Mouse (Mus musculus): ENCODE results near the gene Slc2a12. TPM values are rescaled to one million over a fixed set of nuclear protein-coding genes. Genes with fewer than 3 reads are reported as not detected.

Slc2a12 gene
- total RNA-seq, 2 experiments from 2014 or later: 13.0 to 13.2 TPM

DNA sequence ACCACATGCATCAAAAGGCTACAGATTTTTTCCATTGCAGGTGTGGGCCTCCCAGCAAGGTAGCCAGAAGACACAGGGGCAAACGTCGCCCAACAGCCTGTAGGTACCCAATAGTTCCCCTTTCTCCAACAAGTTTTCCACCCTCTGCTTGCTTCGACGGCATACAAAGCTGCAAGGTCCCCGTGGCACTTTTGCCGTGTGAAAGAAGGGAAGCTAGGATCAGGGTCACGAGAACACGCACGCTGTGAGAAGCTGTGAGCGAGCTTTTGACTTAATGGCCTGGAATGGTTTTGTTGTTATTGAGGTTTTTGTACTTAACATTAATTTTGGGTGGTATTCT is 14.5 kb downstream of the Slc2a12 start:
- DNase-seq (ENCODE audit: low spot score in 2 of 2): no peak

DNA sequence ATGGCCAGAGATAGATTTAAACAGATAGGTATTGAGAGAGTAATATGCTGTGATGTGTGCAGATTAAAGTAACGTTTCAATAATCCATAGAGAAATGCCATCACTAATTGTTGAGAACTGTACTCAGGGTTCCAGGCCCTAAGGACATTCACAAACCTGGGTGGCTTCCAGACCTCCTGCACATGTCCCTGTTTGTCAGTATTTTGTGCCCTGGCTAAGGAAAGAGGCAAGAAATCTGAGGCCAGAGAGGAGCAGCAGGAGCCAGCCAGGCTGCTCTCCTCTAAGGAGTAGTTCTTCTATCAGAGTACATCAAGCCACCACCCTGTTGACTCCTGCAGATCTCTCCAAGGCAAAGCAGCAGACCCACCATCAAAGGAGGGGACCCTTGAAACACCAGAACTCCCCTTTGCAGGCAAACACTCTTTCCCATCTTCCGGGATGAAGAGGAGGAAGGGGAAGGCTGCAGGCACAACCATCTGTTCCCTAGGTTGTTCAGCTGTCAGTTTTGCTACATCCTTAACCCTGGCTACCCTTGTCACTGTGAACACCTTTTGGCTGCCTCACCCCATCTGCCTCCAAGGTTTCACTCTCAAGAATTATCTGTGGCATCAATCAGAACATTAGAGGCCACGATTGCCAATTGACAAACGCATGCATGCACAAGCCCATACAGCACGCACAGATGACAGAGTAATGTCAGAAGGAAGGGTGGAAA is 15.6 kb downstream of the Slc2a12 start:
- no peak for DNase-seq (ENCODE audit: low spot score in 2 of 2)

DNA sequence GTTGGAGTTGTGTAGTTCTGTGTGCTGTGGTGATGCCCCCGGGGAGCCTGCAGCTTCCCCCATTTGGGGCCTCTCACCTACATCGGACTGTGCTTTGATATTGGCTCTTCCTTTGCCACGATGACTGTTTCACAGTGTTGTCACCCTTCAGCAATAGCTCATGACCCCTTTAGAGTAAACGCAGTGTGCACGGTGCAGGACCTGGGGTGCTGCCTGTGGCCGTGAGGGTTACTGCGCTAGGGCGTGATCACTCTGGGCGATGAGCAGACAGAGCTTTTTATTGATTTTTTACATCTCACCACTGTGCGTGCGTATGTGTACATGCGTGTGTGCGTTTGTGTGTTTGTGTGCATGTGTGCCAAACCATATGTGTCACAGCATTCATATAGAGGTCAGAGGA is 23.7 kb downstream of the Slc2a12 start:
- DNase-seq (ENCODE audit: low spot score in 2 of 2): no peak

DNA sequence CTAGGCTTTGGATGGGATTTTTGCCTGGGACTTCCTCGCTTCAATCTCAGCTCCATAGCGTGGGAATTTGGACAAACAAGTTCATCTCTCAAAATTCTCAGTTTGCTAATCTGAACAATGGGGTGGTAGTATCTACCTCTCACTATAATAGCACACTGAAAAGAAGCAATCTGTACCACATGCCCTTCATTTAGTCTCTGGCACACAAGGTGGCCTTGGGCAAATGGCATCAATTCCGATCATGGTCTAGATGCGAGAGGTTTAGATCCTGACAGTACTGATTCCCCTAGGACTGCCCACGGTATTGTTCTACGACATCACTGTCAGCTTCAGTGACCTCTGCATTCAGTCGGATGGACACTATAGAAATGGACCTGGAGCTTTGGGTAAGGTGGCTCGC is 29.4 kb downstream of the Slc2a12 start:
- no peak for DNase-seq (ENCODE audit: low spot score in 2 of 2)

DNA sequence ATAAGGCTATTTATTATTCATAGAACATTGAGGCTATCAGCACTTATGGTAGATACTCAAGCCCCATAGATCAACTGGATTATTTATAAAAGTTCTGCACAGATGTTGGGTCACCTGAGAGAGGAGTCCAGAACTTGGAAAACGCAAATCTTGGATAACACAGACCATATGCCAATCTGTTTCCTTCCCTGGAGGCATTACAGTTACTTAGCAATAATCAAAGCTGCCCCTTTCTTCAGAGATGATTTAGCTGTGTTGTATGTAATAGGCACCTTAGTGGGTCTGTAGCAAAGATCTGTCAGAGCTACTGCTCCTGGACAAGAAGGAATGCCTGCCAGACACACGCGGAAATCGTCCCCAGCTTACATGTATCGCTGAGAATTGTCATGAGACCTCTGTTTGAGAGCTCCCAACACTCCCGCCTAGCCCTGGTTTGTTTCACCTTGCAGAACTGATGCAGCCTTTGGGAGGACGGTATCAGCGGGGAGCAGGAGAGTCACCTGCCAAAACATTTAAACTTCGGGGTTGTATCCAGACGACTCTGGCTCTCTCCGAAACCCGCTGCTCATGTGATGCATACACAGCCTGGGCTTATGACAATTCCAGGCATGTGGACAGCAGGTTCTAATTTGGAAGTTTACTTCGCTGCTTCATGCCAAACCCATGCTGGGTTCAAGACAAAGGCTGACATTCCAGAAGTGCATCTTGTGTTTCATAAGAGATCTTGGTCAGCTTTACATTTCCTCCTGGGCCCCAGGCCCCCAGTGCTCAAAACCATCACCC is 31.2 kb downstream of the Slc2a12 start:
- DNase-seq (ENCODE audit: low spot score in 2 of 2): no peak

DNA sequence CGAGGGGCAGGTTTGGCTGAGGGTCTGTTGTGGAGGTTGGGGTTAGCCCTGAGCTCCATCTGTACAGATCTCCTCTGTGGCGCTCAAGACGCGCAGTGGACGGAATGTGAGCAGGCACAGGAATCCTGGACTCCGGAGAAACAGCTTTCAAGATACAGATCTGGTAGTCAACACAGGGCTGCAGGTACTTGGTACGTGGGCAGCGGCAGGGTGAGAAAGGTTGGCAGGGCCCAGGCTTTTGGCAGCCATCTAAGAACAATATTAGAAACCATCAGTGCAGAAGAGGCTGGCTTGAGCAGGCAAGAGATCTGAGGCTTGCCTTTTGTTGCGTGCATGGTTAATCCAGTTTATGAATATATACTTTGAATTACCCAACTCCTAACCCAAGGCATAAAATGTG is 51.4 kb downstream of the Slc2a12 start:
- no peak for DNase-seq (ENCODE audit: low spot score in 2 of 2)

DNA sequence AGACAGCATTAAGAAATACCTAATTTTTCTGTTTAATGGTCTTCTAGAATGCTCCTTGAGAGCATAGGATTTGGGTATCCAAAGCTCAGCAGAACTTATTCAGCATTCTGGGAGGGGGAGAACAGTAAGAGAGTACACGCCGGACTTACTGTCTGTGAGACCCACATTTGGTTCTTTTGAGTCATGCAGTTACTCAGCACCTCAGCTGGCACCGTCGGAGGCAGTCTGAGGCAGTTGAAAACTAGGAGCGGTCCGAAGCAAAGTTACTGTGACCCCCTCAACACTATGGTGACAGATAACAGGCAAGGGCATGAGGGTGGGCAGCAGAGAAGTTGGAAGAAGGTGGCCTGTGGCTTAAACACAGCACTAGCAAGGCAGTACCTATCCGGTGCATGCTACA is 52.1 kb downstream of the Slc2a12 start:
- no peak for DNase-seq (ENCODE audit: low spot score in 2 of 2)

DNA sequence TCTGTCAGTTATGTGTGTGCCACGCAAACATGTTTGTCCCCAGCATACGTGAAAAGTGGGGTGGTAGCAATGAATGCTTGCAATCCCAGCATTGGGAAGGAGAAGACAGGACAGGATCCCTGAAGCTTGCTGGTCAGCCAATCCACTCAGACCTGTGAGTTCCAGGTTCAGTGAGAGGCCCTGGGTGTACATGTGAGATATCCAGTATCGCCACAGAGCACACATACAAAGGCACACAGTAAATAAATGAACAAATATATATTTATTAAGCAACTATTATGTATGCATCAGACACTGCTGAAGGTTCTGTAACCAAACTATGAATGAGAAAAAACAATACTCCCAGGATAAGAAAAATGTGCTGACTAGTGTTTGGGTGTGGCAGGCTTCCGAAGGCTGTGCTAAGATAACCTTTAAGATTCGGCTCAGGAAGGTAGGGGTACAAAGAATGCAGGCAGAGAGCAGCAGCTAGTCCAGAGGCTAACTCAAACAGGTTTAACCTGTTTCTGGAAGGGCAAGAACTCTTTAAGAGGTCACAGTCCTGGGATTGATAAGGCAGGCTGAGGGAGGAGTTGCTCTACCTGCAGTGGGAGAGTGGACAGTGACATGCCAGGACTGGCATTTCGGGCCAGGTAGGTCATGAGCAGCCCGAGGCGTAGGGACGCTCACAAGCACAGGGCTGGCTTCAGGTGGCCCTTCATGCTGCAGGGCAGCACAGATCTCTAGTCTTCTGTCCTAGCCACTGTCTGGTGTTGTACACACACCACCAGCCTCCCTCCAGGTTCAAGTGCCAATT is 53.5 kb downstream of the Slc2a12 start:
- no peak for DNase-seq (ENCODE audit: low spot score in 2 of 2)

DNA sequence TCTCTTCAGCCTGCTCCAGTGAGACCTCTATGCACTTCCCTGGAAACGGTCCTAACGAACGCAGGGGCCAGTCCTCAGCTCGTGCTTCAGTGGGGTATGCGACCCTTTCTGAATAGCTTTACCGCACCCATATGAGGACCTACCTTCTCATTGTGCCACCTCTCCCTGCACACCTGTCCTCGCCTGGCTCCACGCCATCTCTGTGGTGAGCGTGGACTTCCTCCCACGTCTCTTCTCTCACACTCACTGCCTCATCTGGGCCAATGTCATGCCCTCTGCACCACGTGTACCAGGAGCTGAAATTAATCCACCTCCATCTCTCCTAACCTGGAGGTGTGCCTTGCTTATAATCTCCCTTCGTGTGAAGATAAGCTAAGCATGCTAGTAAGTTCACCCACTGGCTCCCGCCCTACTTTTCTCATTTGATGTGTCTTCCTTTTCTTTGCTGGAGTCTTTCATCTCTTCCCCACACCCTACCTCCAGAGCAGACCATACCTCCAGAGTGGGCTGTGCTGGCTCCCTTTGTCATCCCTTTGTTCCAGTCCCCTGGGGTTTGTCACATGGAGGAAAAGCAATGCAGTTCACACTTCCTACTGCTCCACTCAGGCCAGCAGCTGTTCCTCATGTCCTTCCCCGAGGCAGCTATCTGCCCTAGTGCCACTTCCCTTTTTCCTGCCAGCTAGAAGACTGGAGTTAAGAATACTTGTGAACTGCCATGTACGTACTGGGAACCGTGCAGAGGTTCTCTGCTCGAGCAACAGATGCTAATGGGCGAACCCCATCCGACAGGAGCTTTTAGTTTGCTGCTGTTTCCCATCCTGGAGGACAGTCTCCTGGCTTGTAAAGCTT is 54.9 kb downstream of the Slc2a12 start:
- DNase-seq (ENCODE audit: low spot score in 2 of 2): no peak

DNA sequence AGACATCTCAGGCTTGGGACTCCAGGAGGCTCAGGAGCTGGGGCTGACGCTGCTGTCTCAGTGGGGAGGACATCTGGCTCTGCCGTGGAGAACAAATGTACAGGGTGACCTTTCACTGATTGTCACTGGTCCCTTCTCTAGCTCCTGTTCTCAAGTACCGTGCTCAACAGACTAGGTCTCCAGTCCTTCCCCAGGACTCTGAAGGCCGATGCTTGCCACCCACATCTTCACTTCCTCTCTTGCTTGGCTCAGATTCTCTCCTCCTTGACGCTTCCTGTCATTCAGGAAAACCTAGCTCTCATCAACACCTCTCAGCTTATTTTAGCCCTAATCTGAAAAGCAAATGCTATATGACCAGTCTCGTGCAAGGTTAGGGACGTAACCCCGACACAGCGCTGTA is 56.0 kb downstream of the Slc2a12 start:
- DNase-seq (ENCODE audit: low spot score in 2 of 2): no peak

DNA sequence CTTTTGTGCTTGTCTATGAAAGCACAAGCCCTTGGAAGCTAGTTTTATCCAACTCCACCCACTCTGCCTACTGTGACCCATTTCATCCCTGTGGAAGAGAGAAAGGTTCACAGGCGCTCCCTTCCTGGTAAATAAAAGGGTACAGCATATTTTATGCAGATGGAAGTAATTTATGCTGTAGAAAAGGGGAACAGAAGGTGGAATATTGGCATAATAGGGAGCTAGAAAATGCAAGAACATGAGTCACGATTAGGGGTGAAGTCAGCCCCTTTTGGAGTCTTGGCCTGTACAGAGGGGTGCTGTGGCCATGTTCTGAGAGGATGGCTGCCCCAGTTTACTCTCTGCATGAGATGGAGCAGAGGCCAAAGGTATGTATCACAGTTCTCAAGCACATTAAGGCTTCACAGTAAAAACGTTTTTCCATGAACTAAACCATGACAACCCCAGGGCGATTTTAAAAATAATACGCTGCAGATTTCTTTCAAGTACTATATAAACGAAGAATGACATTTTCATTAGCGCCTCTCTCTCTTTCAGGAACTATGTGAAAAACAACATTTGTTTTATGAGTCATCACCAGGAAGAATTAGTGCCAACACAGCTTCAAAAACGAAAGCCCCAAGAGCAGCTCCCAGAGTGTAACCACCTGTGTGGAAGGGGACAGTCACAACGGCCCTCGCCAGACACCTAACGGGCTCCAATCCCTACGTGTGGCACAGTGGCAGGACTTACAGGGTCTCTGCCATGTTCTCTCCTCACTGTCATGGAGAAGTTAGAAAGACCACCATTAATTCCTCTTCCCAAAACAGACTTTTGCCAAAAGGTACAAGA is 56.9 kb downstream of the Slc2a12 start:
- DNase-seq (ENCODE audit: low spot score in 2 of 2): no peak

DNA sequence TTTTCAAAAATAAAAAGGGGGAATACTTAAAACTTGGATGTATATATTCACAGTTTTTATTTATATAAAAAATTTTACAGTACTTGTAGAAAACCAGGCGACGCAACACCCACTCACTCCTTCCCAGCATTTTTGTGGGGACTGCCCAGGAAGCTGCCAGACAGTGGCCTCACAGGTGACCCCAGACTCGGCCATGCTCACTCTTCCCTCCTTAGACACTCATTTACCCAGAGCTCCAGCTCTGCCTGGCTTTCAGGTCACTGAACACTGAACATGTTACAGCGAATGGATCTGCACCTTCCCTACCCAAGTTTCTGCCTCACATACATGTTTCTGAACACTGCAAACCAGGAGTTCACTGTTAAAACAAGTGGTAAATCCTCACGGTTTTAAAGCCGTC is 59.0 kb downstream of the Slc2a12 start:
- DNase-seq (ENCODE audit: low spot score in 2 of 2): no peak

DNA sequence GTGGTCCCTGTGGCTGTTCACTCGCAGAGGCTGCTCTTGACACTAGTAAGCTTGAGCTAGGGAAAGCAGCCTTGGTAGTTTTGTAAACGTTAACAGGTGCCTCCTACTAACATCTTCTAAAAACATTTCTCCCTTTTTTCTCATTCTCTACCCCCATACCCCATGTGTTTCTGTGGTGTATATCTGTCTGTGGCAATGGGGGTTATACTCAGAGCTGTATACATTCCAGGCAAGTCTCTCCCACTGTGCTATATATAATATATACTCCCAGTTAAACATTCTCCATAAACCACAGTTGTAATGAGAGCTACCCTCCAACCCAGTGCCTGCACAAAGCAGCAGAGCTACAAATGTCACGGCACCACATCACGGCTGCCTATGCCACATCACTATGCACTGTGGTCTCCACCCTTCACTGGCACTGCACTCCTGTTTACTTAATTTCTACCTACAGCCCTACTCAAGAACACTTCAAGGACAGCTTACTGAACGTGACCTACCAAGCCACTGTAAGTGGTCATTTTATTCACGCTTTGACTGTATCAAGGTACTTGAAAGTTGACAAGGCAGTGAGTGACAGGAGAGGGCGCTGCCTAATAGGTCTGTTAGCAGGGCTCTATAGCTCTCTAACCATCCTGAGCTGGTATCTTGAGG is 63.5 kb downstream of the Slc2a12 start:
- DNase-seq (ENCODE audit: low spot score in 2 of 2): no peak

DNA sequence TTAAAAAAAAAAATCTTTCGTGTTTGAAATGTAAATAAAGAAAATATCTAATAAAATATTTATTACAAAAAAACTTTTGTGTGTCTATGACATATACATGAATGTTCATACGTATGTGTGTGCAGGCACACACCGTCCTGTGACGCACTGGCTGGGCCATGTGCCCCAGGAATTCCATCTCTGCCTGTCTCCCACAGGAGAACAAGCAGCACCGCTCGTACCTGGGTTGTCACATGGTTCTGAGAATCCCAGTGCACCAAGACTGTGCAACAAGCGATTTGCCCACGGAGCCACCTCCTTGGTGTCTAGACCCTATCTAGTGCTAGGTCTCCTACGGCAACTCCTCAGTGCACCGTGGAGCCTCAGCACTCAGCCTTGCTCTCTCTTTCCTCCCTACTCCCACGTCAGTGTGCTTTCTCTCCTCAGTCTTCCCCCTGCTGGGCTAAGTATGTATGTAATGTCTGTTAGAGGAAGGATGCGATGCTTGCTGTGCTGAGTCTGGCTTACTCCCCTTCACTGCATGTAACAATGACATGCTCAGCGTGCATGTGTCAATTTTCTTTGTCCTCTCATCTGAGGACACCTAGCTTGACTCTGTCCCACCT is 65.5 kb downstream of the Slc2a12 start:
- no peak for DNase-seq (ENCODE audit: low spot score in 2 of 2)

DNA sequence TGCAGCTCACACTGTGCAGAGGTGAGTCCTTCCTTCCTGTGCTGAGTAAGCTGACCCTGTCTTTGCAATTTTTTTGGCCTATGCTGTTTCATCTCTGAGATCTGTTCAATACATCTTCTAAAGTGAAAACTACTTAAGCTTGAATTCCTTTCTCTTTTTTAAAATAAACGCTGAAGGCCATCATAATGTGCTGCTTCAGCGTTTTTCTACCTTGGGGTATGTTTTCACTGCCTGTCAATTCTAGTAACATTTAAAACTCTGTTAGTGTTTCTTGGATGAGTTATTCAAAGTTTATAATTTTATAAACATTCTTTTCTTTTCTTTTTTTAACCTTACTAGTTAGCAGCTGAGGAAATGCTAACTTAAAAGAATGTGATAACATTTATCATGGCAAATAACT is 68.1 kb downstream of the Slc2a12 start:
- DNase-seq (ENCODE audit: low spot score in 2 of 2): no peak

DNA sequence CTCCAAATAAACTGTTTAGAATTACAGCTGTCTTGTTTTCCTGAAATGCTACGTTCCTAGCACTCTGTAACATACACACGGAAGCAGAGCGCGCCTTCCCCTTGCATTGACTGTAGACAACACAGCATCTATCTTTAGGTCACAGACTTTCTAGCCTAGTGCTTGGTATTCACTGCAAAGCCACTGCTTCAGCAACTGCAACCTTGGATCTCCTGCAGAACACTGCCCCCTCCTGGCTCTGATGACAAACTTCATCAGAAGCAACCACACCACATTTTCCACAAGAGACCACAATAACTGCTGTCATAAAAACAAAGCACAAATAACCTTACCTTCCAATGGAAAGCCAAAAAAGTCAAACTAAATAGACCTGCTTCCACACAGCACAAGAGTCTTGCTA is 69.7 kb downstream of the Slc2a12 start:
- peak in 1 of 2 experiments; percentile 46 for DNase-seq (ENCODE audit: low spot score in 2 of 2)

DNA sequence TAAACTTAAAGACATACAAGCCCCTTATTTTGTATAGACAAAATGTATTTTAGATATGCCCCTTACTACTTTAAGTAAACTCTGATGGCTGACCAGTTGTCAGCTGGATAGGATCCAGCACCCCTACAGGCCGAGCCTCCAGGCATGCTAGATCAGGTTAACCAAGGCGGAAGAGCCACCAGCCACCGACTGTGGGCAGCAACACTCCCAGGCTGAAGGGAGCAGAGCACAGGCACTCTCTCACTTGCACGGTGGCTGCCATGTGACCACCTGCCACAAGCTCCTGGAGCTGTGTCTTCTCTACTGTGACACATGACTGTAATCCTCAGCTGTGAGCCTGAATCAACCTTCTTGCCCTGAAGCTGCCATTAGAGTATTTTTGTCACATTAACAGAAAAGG is 73.7 kb downstream of the Slc2a12 start:
- DNase-seq (ENCODE audit: low spot score in 2 of 2): no peak

DNA sequence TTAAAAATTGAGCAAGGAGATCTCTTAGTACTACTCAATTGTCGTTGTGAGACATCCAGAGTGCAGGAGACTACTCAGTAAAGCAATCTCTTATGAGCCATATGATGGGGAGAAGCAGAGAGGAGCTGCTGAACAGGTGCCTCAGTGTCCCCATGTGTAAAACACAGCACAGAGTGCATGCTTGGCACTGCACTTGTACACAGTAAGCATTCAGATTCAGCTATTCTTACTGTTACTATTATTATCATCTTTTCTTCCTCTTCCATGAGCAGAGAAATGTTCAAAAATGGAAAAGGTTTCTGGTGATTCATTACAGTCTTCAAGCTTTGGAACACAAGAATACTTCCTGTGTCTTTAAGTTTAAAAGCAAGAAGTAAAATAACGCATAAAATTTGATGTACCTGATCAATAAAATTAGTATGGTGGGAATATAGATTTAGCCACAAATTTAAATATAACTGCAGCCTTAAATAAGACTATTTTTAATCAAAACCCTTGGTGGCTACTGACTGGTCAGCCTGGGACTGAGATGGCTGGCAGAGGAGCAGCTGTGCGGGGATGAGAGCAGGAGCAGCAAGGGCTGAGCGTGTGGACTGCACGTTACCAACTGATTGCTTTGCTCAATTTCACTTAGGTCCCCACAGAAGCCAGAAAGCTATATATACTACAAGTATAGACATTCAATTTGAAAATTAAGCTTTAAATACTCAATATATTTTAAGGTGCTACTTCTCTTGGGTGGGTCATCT is 76.1 kb downstream of the Slc2a12 start:
- no peak for DNase-seq (ENCODE audit: low spot score in 2 of 2)

DNA sequence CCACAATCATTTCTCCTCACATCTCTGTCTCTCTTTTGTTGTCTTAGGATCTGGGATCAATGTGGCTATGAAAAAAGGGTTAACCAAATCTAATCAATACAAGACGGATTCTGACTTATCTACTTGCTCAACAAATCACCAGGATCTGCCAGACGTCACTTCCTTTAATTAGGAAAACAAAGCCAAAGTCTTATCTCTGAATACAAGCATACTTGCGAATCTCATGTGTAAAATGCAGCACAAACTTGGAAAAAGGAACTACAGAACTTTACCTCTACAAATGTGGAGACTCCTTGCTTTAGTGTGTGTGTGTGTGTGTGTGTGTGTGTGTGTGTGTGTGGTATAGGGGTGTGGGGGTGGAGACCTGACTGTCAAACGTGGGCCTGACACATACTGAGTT is 80.4 kb downstream of the Slc2a12 start:
- no peak for DNase-seq (ENCODE audit: low spot score in 2 of 2)
